Mouse (Mus musculus) ES-Bruce4 (cell line): ENCODE results near the gene Olfr522. TPM values are rescaled to one million over a fixed set of nuclear protein-coding genes. Genes with fewer than 3 reads are reported as not detected.
A peak's percentile ranks its signal among the peaks of the same experiment; 100 is the strongest.

Experiments used
- H3K27ac ChIP-seq: 2 replicates; pipeline ENCODE4 v1.5.1; 2012; ENCODE audit warnings: low read length, inconsistent platforms; ENCODE audit not compliant: insufficient read depth
- H3K27me3 ChIP-seq: 2 replicates; pipeline ENCODE4 v1.6.1; 2012; ENCODE audit warnings: mild to moderate bottlenecking, low read length, inconsistent platforms; ENCODE audit not compliant: control insufficient read depth, poor library complexity, insufficient read depth, severe bottlenecking
- H3K36me3 ChIP-seq: 2 replicates; pipeline ENCODE4 v1.6.1; 2012; ENCODE audit warnings: inconsistent platforms, mild to moderate bottlenecking, low read length, moderate library complexity; ENCODE audit not compliant: control insufficient read depth, poor library complexity, insufficient read depth, severe bottlenecking
- H3K4me1 ChIP-seq: one replicate; pipeline ENCODE4 v1.8.1; 2011; ENCODE audit warnings: low read length; ENCODE audit not compliant: control insufficient read depth, insufficient read depth
- H3K4me3 ChIP-seq: 2 replicates; pipeline ENCODE4 v1.5.1; 2011; ENCODE audit warnings: low read depth, mild to moderate bottlenecking, low read length
- H3K9ac ChIP-seq: 2 replicates; pipeline ENCODE4 v1.6.1; 2012; ENCODE audit warnings: low read depth, mild to moderate bottlenecking, inconsistent platforms; ENCODE audit not compliant: poor library complexity, severe bottlenecking
- H3K9me3 ChIP-seq: replicated peaks from 2 replicates; pipeline ENCODE4 v1.6.1; 2012; ENCODE audit warnings: mild to moderate bottlenecking, low read length, inconsistent platforms; ENCODE audit not compliant: control insufficient read depth, poor library complexity, insufficient read depth, severe bottlenecking
- CTCF ChIP-seq: IDR thresholded peaks from one replicate; pipeline ENCODE4 v1.8.1; 2011; ENCODE audit warnings: low read depth, low read length
- EP300 ChIP-seq: IDR thresholded peaks from 2 replicates; pipeline ENCODE4 v1.6.1; 2011; ENCODE audit warnings: low read depth, low read length; ENCODE audit not compliant: insufficient read depth
- POLR2A ChIP-seq: IDR thresholded peaks from one replicate; pipeline ENCODE4 v1.8.1; 2011; ENCODE audit warnings: low read length; ENCODE audit not compliant: insufficient read depth
- polyA plus RNA-seq: library from polyadenylated mRNA; stranded (reverse); fragments of >200 nt; gene quantifications from 2 replicates; pipeline ENCODE4 v1.2.4, GENCODE M21; 2011; ENCODE audit warnings: low read depth; ENCODE audit not compliant: missing spikeins, insufficient read depth, insufficient read length

Olfr522 gene
- polyA plus RNA-seq, 1 experiment, result not detected

DNA sequence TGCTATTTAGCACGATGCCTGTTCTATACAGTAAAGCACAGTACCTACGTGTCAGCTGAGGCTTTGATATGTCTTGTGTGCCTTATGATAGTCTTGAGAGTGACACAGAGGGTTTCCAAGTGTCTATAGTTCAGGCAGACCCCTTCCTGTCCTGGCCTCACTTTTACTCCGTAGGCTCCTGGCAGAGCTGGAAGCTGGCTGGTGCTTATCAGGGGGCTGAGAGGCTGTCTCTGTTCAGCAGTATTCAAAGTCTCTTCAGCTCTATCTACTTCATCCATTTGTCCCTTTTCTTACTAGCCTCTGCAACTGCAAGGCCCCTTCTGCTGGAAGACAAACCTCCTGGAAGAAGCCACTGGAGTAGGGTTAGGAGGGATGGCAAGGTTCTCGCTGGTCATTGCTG lies 36.5 kb upstream of the Olfr522 start:
- Histone ChIP-seq H3K27me3 (no peaks in the 10 kb centered on the region), H3K4me3 (no peak overlapping the region), H3K9me3 (no peaks in the 10 kb centered on the region), H3K4me1 (no peaks in the 10 kb centered on the region), H3K36me3 (no peaks in the 10 kb centered on the region), H3K9ac (no peak overlapping the region), H3K27ac (no peak overlapping the region)
- no peak for TF ChIP-seq CTCF
- TF ChIP-seq POLR2A, result no peak
- no peak for TF ChIP-seq EP300

DNA sequence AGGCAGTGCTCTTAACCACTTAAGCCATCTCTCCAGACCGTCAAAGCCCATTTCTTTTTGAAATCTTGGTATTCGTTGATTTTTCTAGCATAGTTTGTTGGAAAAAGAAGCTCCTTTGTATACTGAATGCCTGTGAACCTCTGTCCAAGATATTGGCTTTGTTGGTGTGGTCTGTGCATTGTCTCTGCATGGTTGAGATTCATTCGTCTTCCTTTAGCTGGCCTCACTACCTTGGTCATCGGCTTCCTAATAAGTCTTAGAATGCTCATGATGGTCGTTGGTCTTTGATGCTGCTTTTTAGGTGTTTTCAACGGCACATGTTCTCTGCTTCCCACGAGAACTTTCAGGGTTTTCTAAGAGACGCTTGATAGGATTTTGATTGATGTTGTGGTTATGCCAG lies 31.4 kb upstream of the Olfr522 start:
- no peaks in the 10 kb centered on the region for H3K4me1 ChIP-seq

DNA sequence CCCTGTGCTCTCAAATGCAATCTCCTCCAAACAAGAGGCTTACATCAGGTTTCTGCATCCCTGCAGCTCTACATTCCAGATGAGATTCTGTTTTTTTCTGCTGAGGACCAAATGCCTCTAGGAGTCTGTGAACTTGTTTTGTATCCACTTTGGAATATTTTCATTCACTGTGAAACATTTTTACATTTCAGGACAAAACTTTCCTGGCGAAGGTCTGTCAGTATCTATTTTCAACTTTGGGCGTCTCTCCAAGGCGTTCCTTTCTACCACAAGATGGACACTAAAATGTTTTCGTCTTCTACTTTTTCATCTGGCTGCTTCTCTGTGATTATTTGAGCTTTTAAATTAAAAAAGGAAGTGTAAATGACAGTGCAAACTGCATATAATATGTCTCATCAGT lies 29.5 kb upstream of the Olfr522 start:
- Histone ChIP-seq H3K9me3 (no peaks in the 10 kb centered on the region), H3K4me1 (no peaks in the 10 kb centered on the region), H3K27ac (no peak overlapping the region), H3K36me3 (no peaks in the 10 kb centered on the region), H3K9ac (no peak overlapping the region), H3K27me3 (no peaks in the 10 kb centered on the region), H3K4me3 (no peak overlapping the region)
- no peak for TF ChIP-seq CTCF
- no peak for TF ChIP-seq EP300
- no peak for TF ChIP-seq POLR2A

More for the DNA sequence above, 31.4 kb upstream of the Olfr522 start:
- H3K27me3 ChIP-seq, result no peaks in the 10 kb centered on the region
- H3K36me3 ChIP-seq, result no peaks in the 10 kb centered on the region
- no peak overlapping the region for H3K27ac ChIP-seq
- H3K9ac ChIP-seq, result no peak overlapping the region
- no peak overlapping the region for H3K4me3 ChIP-seq
- no peaks in the 10 kb centered on the region for H3K9me3 ChIP-seq
- TF ChIP-seq POLR2A, result no peak
- TF ChIP-seq CTCF, result no peak
- no peak for TF ChIP-seq EP300

DNA sequence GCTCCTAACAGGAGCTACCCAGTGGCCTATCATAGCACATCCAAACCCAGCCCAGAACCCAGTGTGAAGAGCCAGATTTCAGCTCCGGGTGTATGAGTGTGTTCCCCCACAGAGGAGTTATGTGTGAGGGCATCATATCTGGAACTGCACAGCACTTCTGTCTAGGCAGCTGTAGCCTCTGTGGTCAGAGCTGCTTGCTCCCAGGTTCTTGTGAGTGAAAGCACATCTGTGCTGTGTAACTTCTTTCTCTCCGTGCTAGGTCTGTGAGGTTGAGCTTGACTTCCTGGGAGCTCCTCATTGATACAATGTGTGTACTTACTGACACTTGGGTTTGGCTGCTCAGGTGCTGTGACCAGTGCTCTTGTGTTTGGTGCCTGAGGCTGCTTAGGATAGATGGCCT lies 28.3 kb upstream of the Olfr522 start:
- Histone ChIP-seq H3K4me3 (no peak overlapping the region), H3K4me1 (no peaks in the 10 kb centered on the region), H3K27ac (no peak overlapping the region), H3K27me3 (no peaks in the 10 kb centered on the region), H3K9ac (no peak overlapping the region), H3K9me3 (no peaks in the 10 kb centered on the region), H3K36me3 (no peaks in the 10 kb centered on the region)
- TF ChIP-seq CTCF, result no peak
- TF ChIP-seq EP300, result no peak; the same call in 1 of the 2 replicates
- no peak for TF ChIP-seq POLR2A

DNA sequence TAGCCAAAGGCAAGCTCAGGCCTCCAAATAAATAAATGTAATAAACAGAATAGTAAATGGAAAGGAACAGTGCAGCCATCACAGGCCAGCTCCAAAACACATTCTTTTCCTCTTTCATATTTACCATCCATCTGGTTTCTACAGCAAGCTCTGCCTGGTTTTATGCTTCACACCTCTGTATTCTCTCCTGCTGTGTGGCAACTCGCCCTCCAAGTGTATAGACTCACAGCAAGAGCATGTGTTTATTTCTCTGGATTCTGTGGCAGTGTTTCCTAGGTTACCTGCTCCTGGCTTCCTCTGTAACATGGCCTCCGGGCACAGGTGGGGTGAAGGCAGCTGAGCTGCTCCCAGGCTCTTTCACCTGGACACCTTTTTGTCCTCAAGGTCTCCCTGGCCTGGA lies 27.9 kb upstream of the Olfr522 start:
- Histone ChIP-seq H3K9ac (no peak overlapping the region), H3K36me3 (no peaks in the 10 kb centered on the region), H3K4me1 (no peaks in the 10 kb centered on the region), H3K4me3 (no peak overlapping the region), H3K27me3 (no peaks in the 10 kb centered on the region), H3K9me3 (no peaks in the 10 kb centered on the region), H3K27ac (no peak overlapping the region)
- TF ChIP-seq POLR2A, result no peak
- TF ChIP-seq EP300, result 0 out of 2 replicates have a peak, but pooled peaks have one; percentile 21

DNA sequence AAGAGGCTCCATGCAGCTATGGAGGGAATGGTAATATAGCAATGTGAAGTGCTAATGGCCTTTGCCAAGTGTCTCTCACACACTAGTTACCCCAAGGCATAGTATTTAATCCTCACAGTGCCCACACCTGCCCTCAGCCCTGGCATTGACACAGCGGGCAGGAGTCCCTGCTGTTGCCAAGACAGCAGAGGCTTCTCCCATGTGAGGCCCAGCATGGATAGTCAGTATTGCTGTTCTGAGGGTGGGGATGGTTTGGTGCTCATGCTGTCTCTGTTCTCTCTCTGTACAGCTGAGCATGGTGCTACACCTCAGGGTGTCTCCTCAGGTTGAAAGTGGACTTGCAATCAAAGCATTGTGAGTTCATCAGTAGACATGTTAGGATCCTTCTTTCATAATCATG lies 25.9 kb upstream of the Olfr522 start:
- H3K9me3 ChIP-seq, result no peaks in the 10 kb centered on the region
- no peak for TF ChIP-seq CTCF
- TF ChIP-seq POLR2A, result no peak
- TF ChIP-seq EP300, result no peak
- no peaks in the 10 kb centered on the region for H3K27me3 ChIP-seq
- no peak overlapping the region for H3K27ac ChIP-seq
- no peaks in the 10 kb centered on the region for H3K4me1 ChIP-seq
- H3K4me3 ChIP-seq, result no peak overlapping the region
- H3K9ac ChIP-seq, result no peak overlapping the region
- H3K36me3 ChIP-seq, result no peaks in the 10 kb centered on the region
